Comparison of ENCODE assay signal across 8 mouse cellular contexts in the genomic region with DNA sequence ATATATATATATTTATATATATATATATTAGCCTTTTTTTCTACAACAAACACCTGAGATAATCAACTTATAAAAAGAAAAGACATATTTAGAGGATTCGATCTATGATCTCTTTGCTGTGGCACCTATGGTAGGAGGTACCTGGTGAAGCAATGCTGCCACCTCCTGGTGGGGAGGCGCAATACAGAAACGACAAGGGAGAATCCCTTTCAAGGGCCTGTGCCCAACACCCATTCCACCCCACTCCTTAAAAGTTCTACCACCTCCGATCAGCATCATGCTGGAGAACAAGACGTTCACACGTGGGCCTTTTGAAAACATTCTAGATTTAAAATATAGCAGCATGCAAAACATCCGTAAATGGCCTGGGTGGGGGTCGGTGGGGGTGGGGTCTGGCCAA.
A peak's percentile ranks its signal among the peaks of the same experiment; 100 is the strongest.
DNase-seq lines count a peak whose midpoint lies in the region; ATAC-seq and TF ChIP-seq lines count a peak whose summit lies in the region.

No protein-coding gene starts in this region.

- TF ChIP-seq POLR2A in brain, embryonic 14.5 days (IDR thresholded peaks at IDR 0.05; ENCODE audit: borderline replicate concordance, extremely low read depth, insufficient read depth, insufficient read length, poor library complexity, severe bottlenecking) = no peak

- peak; percentile 86 for TF ChIP-seq CTCF in brain, embryonic 14.5 days (IDR thresholded peaks at IDR 0.05; ENCODE audit: borderline replicate concordance, extremely low read depth, insufficient read depth, insufficient read length)

- ATAC-seq in erythroid progenitor cell, adult 5-6 weeks (replicated peaks; ENCODE audit: low FRiP score, poor library complexity, severe bottlenecking) = no peak

- peak; percentile 83 for DNase-seq in 3T3-L1 (ENCODE audit: low read depth, low spot score)
- peak; percentile 66 for DNase-seq in CD4-positive, CD25-positive, alpha-beta regulatory T cell, adult 2 months (ENCODE audit: low read depth, low spot score)
- DNase-seq in brain, embryonic 14.5 days (ENCODE audit: low read depth) = peak; percentile 63
- DNase-seq in forelimb bud, embryonic 11.5 days (ENCODE audit: low read depth, low spot score) = peak; percentile 61
- peak; percentile 19 to 63 for DNase-seq in kidney, adult 8-10 months
- peak; percentile 18 to 19 for DNase-seq in lung, adult 18-20 months
- DNase-seq in retina, postnatal 1 day = peak; percentile 67

Comparison
In these comparisons a context has a peak if more than half of its experiments do, and no peak if none do; other contexts are left out.
1. DNase-seq: peak in every context shown above with its lines; median percentile 83 in 3T3-L1; 67 in retina, postnatal 1 day; 66 in CD4-positive, CD25-positive, alpha-beta regulatory T cell, adult 2 months; 63 in brain, embryonic 14.5 days; 61 in forelimb bud, embryonic 11.5 days; 41 in kidney, adult 8-10 months; 18 in lung, adult 18-20 months.